Mouse (Mus musculus) forebrain, embryonic 13.5 days (tissue): Measurements from ENCODE around the gene Mical2. TPM values are rescaled to one million over a fixed set of nuclear protein-coding genes. Genes with fewer than 3 reads are reported as not detected.

Source experiments
- ATAC-seq: fragments of 200-750 bp; cut with Nextera tagmentation; 2 replicates; pipeline ENCODE4 v1.8.0; 2017
- H3K27ac ChIP-seq: fragments of 300-500 bp; sonication (generic); 2 replicates; pipeline ENCODE4 v1.5.1; 2015; ENCODE audit warnings: inconsistent platforms, mild to moderate bottlenecking, moderate library complexity
- H3K27me3 ChIP-seq: fragments of 300-500 bp; sonication (generic); 2 replicates; pipeline ENCODE4 v1.6.1; 2015; ENCODE audit warnings: mild to moderate bottlenecking, inconsistent platforms
- H3K36me3 ChIP-seq: fragments of 300-500 bp; sonication (generic); 2 replicates; pipeline ENCODE4 v1.6.1; 2015; ENCODE audit warnings: mild to moderate bottlenecking, inconsistent platforms; ENCODE audit not compliant: poor library complexity, severe bottlenecking
- H3K4me1 ChIP-seq: fragments of 300-500 bp; sonication (generic); 2 replicates; pipeline ENCODE4 v1.6.1; 2015; ENCODE audit warnings: inconsistent platforms
- H3K4me2 ChIP-seq: fragments of 300-500 bp; sonication (generic); 2 replicates; pipeline ENCODE4 v1.6.1; 2015; ENCODE audit warnings: inconsistent platforms, mild to moderate bottlenecking, moderate library complexity
- H3K4me3 ChIP-seq: fragments of 300-500 bp; sonication (generic); 2 replicates; pipeline ENCODE4 v1.5.1; 2015; ENCODE audit warnings: mild to moderate bottlenecking, inconsistent platforms
- H3K9ac ChIP-seq: fragments of 300-500 bp; sonication (generic); 2 replicates; pipeline ENCODE4 v1.6.1; 2015; ENCODE audit warnings: mild to moderate bottlenecking, inconsistent platforms
- H3K9me3 ChIP-seq: fragments of 300-500 bp; sonication (generic); replicated peaks from 2 replicates; pipeline ENCODE4 v1.6.1; 2016; ENCODE audit warnings: inconsistent platforms
- WGBS: fragments of 180-500 bp; shearing (Covaris S2); methylation state at CpG from one replicate; pipeline ENCODE4 v1.1.7; 2015; 5-methylcytosine and 5-hydroxymethylcytosine counted together
- polyA plus RNA-seq: library from polyadenylated mRNA; unstranded; fragments of >200 nt; fragmentation: Nextera tagmentation; extraction: Ambion mirVana; gene quantifications from 2 replicates; pipeline ENCODE4 v1.2.1, GENCODE M21; 2015

The Mical2 gene
- polyA plus RNA-seq, 1 experiment from 2014 or later, result 1.1 TPM

- Histone ChIP-seq H3K27me3 (no peaks in the 10 kb centered on the region), H3K9ac (no peak overlapping the region), H3K27ac (peak overlapping the region; percentile 65), H3K4me2 (peak overlapping the region; percentile 40), H3K4me1 (peaks cover 43% of the 10 kb centered on the region), H3K36me3 (no peaks in the 10 kb centered on the region), H3K4me3 (no peak overlapping the region), H3K9me3 (no peaks in the 10 kb centered on the region)
- peak; percentile 88 for ATAC-seq
- WGBS, result 7% methylated on average over 7 of the region's 7 CpGs
These were observed 128.9 kb downstream of the Mical2 start for GRCm38 (mm10) chr7:112354503-112354951.

DNA sequence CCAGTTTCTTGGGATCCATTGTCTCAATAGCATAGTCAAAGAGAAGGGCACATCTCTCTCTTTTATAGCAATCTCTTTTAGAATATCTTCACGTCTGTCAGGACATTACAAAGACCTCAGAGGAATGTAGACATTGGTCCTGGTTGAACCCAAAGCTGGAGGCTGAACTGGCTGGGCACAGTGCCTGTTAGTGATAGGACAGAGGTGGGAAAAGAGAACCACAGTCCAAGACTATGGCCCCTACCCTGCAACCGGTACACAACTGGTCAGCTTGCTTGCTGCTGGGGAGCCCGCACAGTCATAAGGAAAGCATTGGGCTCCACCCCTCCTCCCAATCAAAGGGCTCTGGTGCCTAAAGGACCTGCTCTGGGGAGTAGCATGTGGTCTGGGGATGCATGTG, 133.9 kb downstream of the Mical2 start:
- ATAC-seq, result no peak
- Histone ChIP-seq H3K4me3 (no peak overlapping the region), H3K27ac (no peak overlapping the region), H3K9me3 (no peaks in the 10 kb centered on the region), H3K4me1 (peaks cover 13% of the 10 kb centered on the region), H3K9ac (no peak overlapping the region), H3K4me2 (no peak overlapping the region), H3K36me3 (no peaks in the 10 kb centered on the region), H3K27me3 (no peaks in the 10 kb centered on the region)
- 97% methylated on average over 3 of the region's 3 CpGs for WGBS

DNA sequence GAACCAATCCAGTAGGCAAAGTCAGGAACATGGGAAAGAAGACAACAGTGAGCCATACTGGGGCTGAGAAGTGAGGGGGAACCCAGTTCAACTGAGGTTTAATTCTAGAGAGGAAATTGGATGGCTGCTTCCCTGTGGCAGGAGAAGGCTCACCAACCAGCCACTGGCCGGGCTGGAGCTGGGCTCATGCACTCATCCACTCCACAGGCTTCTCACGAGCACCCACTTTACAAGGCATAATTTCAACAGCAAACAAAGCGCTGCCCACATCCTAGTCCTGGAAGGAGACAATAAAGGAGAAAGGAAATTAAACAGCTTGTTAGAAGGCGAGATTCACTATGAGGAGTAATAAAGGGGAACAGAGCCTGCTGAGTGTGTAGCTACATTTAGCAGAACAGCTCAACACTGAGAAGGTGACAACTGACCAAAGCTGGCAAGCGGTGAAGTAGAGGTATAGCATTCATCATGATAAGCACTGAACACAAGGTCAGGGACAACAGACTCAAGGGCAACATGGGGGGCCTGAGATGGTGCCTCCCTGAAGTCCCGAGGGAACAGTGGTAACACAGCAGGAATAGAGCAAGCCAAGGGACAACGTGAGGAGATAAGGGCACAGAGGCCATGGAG, 137.0 kb downstream of the Mical2 start:
- Histone ChIP-seq H3K36me3 (no peaks in the 10 kb centered on the region), H3K27ac (no peak overlapping the region), H3K4me2 (no peak overlapping the region), H3K4me3 (no peak overlapping the region), H3K9ac (no peak overlapping the region), H3K9me3 (no peaks in the 10 kb centered on the region), H3K4me1 (no peaks in the 10 kb centered on the region), H3K27me3 (no peaks in the 10 kb centered on the region)
- WGBS, result 79% methylated on average over 7 of the region's 7 CpGs
- ATAC-seq, result no peak

GRCm38 (mm10) chr7:112365864-112366263, 140.2 kb downstream of the Mical2 start:
- Histone ChIP-seq H3K4me2 (no peak overlapping the region), H3K4me1 (no peaks in the 10 kb centered on the region), H3K9ac (no peak overlapping the region), H3K27me3 (no peaks in the 10 kb centered on the region), H3K4me3 (no peak overlapping the region), H3K27ac (no peak overlapping the region), H3K36me3 (no peaks in the 10 kb centered on the region), H3K9me3 (no peaks in the 10 kb centered on the region)
- no peak for ATAC-seq
- WGBS, result 89% methylated on average over 3 of the region's 3 CpGs

GRCm38 (mm10) chr7:112369046-112369445, 143.4 kb downstream of the Mical2 start:
- Histone ChIP-seq H3K27ac (no peak overlapping the region), H3K4me2 (no peak overlapping the region), H3K27me3 (no peaks in the 10 kb centered on the region), H3K36me3 (no peaks in the 10 kb centered on the region), H3K9ac (no peak overlapping the region), H3K9me3 (no peaks in the 10 kb centered on the region), H3K4me1 (no peaks in the 10 kb centered on the region), H3K4me3 (no peak overlapping the region)
- ATAC-seq, result peak; percentile 72; the same call in 1 of the 2 replicates
- WGBS, result 27% methylated on average over 2 of the region's 2 CpGs

DNA sequence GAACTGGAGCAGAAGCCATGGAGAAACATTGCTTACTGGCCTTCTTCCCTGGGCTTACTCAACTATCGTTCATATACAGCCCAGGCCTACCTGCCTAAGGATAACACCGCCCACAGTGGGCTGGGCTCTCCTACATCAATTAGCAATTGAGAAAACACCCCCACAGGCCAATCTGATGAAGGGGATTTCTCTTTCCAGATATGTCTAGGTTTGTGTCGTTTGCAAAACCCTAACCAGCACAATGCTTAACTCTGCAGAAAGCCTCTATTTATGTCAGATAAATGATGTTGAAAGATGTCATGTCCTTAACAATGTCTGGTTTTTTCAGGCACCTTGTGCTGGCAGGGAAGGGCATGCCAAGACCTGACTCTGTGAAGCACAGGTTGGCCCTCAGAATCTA, 144.3 kb downstream of the Mical2 start:
- H3K27ac ChIP-seq, result no peak overlapping the region
- no peak overlapping the region for H3K9ac ChIP-seq
- H3K4me3 ChIP-seq, result no peak overlapping the region
- ATAC-seq, result no peak
- H3K36me3 ChIP-seq, result no peaks in the 10 kb centered on the region
- WGBS, result 86% methylated on average over 3 of the region's 3 CpGs
- no peak overlapping the region for H3K4me2 ChIP-seq
- H3K9me3 ChIP-seq, result no peaks in the 10 kb centered on the region
- H3K4me1 ChIP-seq, result no peaks in the 10 kb centered on the region
- H3K27me3 ChIP-seq, result no peaks in the 10 kb centered on the region

- WGBS, result 76% methylated on average over 2 of the region's 2 CpGs
- Histone ChIP-seq H3K27ac (no peak overlapping the region; the same call in 1 of the 2 replicates), H3K27me3 (0 out of 2 replicates have a peak, but pooled peaks cover under 1% of the 10 kb centered on the region), H3K4me2 (no peak overlapping the region), H3K36me3 (no peaks in the 10 kb centered on the region), H3K9me3 (no peaks in the 10 kb centered on the region), H3K9ac (no peak overlapping the region), H3K4me3 (no peak overlapping the region), H3K4me1 (no peaks in the 10 kb centered on the region)
- no peak for ATAC-seq
These were observed 145.7 kb downstream of the Mical2 start for GRCm38 (mm10) chr7:112371387-112371786.

DNA sequence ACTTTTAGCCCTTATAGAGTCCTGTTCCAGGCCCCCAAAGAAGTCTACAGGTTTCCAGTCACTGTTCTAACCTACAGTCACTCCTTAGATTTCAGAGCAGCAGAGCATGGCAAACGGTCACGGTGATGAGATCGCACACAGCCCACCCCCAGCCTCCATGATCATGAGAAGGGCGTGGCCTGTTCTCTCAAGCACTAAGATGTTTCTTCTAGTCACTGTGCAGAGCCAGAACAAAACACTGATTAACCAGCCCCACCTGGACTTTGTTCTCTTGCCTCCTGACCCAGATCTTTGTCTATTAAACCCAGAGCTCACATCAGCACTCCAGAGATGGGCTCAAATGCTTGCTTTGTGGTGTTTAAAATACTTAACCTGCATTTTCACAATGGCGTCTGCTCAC, 148.4 kb downstream of the Mical2 start:
- Histone ChIP-seq H3K27ac (no peak overlapping the region), H3K9ac (no peak overlapping the region), H3K27me3 (peaks cover 5% of the 10 kb centered on the region; the same call in 1 of the 2 replicates), H3K4me1 (no peaks in the 10 kb centered on the region), H3K36me3 (no peaks in the 10 kb centered on the region), H3K4me3 (no peak overlapping the region), H3K4me2 (no peak overlapping the region), H3K9me3 (no peaks in the 10 kb centered on the region)
- ATAC-seq, result no peak
- WGBS, result 87% methylated on average over 5 of the region's 5 CpGs

DNA sequence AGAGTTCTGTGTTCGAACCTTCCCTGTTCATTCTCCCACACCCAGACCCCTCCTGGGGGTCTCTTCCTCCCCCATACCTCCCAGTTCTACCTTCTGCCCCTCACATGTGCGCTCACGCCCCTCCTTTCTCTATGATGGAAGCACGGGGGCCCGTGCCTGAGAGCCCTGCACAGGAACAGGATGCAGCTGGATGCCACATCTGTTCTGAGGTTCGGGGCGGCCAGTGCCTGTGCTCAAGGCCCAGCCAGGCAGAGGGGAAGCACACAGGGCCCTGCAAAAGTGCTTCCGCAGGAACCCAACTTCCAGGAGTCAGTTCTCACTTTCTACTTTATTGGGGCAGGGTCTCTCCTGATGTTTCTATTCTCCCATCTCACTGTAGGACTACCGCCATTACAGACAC, 149.4 kb downstream of the Mical2 start:
- no peaks in the 10 kb centered on the region for H3K9me3 ChIP-seq
- no peaks in the 10 kb centered on the region for H3K36me3 ChIP-seq
- H3K4me2 ChIP-seq, result no peak overlapping the region
- no peaks in the 10 kb centered on the region for H3K4me1 ChIP-seq
- no peak overlapping the region for H3K27ac ChIP-seq
- ATAC-seq, result no peak
- H3K4me3 ChIP-seq, result no peak overlapping the region
- no peak overlapping the region for H3K9ac ChIP-seq
- H3K27me3 ChIP-seq, result peaks cover 5% of the 10 kb centered on the region; the same call in 1 of the 2 replicates
- 89% methylated on average over 9 of the region's 9 CpGs for WGBS

DNA sequence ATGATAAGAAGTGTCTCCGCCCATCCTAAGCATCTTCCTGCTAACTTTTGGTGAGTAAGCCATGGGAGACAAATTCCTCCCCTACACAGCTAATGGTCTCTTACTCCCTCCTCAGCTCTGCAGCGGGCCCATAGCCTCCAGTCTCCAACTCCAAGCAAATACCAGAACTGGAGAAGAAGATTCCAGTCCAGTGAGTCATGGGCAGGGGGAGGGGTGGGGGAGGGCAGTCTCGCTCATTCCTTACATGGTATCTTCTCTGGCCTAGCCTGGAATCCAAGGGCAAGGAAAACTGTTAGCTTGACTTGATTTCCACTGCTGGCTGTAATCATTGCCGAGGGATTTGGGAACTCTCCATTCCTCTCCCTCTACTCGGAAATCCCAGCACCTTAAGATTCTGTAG, 150.2 kb downstream of the Mical2 start:
- peaks cover 5% of the 10 kb centered on the region; the same call in 1 of the 2 replicates for H3K27me3 ChIP-seq
- WGBS, result 78% methylated on average over 5 of the region's 5 CpGs
- H3K4me2 ChIP-seq, result no peak overlapping the region
- H3K36me3 ChIP-seq, result no peaks in the 10 kb centered on the region
- no peak for ATAC-seq
- H3K4me1 ChIP-seq, result no peaks in the 10 kb centered on the region
- no peaks in the 10 kb centered on the region for H3K9me3 ChIP-seq
- no peak overlapping the region for H3K27ac ChIP-seq
- H3K4me3 ChIP-seq, result no peak overlapping the region
- H3K9ac ChIP-seq, result no peak overlapping the region

- H3K4me3 ChIP-seq, result no peak overlapping the region
- H3K4me1 ChIP-seq, result no peaks in the 10 kb centered on the region
- no peak overlapping the region for H3K27ac ChIP-seq
- no peaks in the 10 kb centered on the region for H3K36me3 ChIP-seq
- no peak overlapping the region for H3K9ac ChIP-seq
- H3K4me2 ChIP-seq, result no peak overlapping the region
- no peak for ATAC-seq
- no peaks in the 10 kb centered on the region for H3K9me3 ChIP-seq
- WGBS, result 82% methylated on average over 2 of the region's 2 CpGs
- peaks cover 8% of the 10 kb centered on the region for H3K27me3 ChIP-seq
These were observed 151.0 kb downstream of the Mical2 start for GRCm38 (mm10) chr7:112376611-112377010.

- Histone ChIP-seq H3K9me3 (no peaks in the 10 kb centered on the region), H3K27me3 (peaks cover 8% of the 10 kb centered on the region), H3K4me2 (no peak overlapping the region), H3K9ac (no peak overlapping the region), H3K27ac (no peak overlapping the region), H3K36me3 (no peaks in the 10 kb centered on the region), H3K4me1 (no peaks in the 10 kb centered on the region), H3K4me3 (no peak overlapping the region)
- WGBS, result 34% methylated on average over 8 of the region's 8 CpGs
- peak; percentile 81 for ATAC-seq
These were observed 151.7 kb downstream of the Mical2 start for GRCm38 (mm10) chr7:112377314-112377713.

DNA sequence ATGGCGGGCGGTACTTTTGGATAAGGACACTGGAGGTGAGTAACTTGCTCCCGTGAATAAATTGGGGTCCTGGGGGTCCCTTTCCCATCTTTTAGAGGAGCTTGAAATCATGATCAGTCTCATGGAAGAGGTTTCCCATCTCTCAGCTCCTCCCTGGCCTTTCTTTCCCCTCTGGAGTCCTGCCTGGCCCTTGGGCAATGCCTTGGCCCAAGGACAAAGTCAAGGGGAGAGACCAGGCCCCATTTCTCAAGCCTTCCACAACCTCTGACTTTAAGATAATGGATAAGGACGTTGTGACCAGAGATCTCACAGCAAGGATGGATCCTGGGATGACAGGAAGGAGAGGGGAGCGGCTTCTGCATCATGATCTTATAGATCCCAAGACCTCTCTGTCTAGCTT, 152.4 kb downstream of the Mical2 start:
- peaks cover 8% of the 10 kb centered on the region for H3K27me3 ChIP-seq
- no peak overlapping the region for H3K4me3 ChIP-seq
- no peak overlapping the region for H3K4me2 ChIP-seq
- ATAC-seq, result no peak
- 88% methylated on average over 5 of the region's 5 CpGs for WGBS
- no peak overlapping the region for H3K27ac ChIP-seq
- H3K4me1 ChIP-seq, result no peaks in the 10 kb centered on the region
- H3K9ac ChIP-seq, result no peak overlapping the region
- no peaks in the 10 kb centered on the region for H3K9me3 ChIP-seq
- H3K36me3 ChIP-seq, result no peaks in the 10 kb centered on the region
